Mouse (Mus musculus): ENCODE results near the gene Glp1r. TPM values are rescaled to one million over a fixed set of nuclear protein-coding genes. Genes with fewer than 3 reads are reported as not detected.

The Glp1r gene
- not detected for total RNA-seq (2022)

DNA sequence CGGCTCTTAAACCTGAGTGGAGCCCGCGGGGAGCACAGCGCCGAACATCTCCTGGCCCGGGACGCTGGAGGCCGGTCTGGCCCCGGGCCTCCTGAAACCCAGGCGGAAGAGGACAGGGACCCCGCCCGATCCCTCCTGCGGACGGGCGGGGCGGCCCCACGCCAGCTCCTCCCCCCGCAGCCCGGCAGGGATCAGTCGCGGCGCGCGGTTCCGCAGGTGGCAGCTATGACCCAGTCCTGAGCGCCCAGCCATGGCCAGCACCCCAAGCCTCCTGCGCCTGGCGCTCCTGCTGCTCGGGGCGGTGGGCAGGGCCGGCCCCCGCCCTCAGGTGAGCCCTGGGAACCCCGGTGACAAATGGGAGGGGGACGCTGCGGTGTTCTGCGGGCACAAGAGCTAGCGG lies at the start of gene Glp1r:
Gene Glp1r (plus strand): TSS at position 191 of the 400 bp plus-strand sequence.
- DNase-seq (ENCODE audit: low spot score in 2 of 2), result no peak

DNA sequence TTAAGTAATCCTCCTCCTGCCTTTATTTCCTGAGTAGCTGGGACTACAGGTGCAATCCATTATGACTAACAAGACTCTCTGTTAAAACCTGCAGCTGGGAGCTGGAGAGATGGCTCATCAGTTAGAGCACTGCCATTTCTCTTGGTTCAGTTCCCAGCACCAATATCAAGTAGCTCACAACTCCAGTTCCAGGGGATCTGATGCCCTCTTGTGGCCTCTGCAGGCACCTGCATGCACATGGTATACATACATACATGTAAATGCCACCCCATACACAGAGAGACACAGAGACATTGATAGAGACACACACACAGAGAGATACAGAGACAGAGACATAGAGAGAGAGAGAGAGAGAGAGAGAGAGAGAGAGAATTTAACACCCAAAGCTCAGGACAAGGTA lies 49.3 kb upstream of the Glp1r start:
- DNase-seq (ENCODE audit: low spot score in 2 of 2), result no peak

- no peak for DNase-seq (ENCODE audit: low spot score in 2 of 2)
Observed at GRCm38 (mm10) chr17:30857347-30857746, 44.3 kb upstream of the Glp1r start.

GRCm38 (mm10) chr17:30858586-30859259 lies 42.9 kb upstream of the Glp1r start:
- DNase-seq (ENCODE audit: low spot score in 2 of 2), result no peak

DNA sequence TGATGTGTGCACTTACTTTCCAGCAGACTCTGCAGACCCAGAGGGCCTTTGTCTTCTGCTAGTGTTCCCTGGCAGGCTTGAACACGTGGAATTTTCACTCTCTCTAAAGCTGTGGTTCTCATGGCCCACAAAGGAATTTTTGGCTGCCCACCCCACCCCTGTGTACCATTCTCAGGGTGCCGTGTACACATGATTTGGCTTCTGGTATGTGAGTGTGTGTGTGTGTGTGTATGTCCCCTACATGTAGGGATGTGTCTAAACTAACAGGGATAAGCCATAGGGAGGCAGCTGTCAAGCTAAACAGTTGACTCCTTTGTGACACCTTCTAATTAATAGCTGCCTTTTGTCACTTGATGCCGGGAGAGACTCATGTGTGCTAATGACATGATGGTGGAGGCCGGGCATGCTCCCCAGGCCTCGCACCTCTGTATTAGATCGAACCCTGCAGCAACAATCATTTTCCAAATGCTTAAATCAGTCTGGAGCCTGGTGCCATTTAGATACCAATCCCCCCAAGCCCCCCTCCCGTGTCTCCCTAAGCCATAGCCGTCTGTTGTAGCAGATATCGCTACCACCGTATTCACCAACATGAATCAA lies 41.5 kb upstream of the Glp1r start:
- no peak for DNase-seq (ENCODE audit: low spot score in 2 of 2)

DNA sequence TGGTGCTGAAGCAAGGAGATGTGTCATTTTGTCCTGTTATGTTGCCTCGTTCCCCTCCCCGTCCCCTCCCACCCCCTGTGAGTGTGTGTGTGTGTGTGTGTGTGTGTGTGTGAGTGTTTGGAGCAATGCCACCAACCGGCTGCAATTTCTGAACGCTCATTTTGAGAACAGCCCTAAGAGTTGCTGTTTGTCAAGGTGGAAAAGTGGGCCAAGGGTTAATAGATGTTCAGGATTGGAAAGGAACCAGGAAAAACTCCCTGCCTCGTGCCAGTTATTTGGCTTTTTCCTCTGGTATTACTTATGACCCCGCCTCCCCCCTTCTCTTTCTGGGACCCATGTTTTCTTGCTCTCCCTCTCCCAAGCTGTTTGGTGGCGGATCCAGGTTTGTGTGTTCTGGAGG lies 41.0 kb upstream of the Glp1r start:
- no peak for DNase-seq (ENCODE audit: low spot score in 2 of 2)

DNA sequence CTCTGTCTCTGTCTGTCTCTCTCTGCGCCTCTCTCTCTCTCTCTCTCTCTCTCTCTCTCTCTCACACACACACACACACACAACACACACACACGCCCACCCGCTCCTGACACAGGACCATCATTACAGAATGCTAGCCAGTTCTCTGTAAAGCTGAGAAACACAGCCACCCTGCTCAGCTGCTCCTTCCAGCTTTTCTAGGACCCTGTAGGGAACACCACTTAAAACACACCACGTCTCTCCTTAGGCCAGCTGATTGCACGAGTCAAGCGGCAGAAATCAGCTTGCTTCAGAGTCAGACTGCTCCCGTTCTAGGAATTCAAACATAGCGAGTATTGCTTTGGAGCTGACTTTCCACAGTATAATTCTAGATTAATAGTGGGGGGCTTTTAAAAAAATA lies 35.3 kb upstream of the Glp1r start:
- no peak for DNase-seq (ENCODE audit: low spot score in 2 of 2)

- no peak for DNase-seq (ENCODE audit: low spot score in 2 of 2)
Observed at GRCm38 (mm10) chr17:30866966-30867365, 34.7 kb upstream of the Glp1r start.

GRCm38 (mm10) chr17:30871040-30871439 lies 30.6 kb upstream of the Glp1r start:
- no peak for DNase-seq (ENCODE audit: low spot score in 2 of 2)

DNA sequence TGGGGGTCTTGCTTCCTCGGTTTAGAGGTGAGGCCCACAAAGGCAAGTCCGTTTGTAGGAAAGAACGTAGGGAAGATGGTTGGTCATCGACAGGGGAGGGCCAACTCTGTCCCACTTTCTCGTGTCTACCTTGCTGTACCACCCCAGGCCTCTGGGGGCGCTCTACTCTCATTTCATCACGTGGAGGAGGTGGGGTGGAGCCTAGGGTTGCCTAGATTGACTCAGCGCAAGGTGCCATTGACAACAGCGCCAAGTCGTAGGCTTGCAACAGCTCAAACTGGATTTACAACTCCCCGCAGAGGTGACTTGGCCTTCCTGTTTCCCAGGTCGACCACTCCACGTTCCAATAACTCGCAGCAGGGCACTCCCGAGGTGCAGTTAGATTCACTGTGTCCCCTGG lies 27.3 kb upstream of the Glp1r start:
- no peak for DNase-seq (ENCODE audit: low spot score in 2 of 2)

- no peak for DNase-seq (ENCODE audit: low spot score in 2 of 2)
Observed at GRCm38 (mm10) chr17:30877456-30877855, 24.2 kb upstream of the Glp1r start.

GRCm38 (mm10) chr17:30878626-30879025 lies 23.0 kb upstream of the Glp1r start:
- no peak for DNase-seq (ENCODE audit: low spot score in 2 of 2)

DNA sequence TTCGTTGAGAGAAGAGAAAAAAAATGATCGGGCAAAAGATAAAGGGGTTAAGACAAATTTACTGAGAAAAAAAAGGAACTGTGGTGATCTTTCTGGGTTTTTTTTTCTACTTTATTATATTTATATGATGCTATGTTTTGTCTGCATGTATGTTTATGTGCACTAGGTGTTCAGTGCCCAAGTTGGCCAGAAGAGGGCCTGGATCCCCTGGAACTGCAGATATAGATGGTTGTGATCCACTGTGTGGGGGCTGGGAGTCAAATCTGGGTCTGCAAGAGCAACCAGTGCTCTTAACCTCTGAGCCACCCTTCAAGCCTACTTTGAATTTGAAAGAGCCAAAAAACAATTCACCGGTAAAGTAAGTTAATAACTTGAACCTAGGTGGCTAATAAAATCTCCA lies 21.2 kb upstream of the Glp1r start:
- DNase-seq (ENCODE audit: low spot score in 2 of 2), result no peak

DNA sequence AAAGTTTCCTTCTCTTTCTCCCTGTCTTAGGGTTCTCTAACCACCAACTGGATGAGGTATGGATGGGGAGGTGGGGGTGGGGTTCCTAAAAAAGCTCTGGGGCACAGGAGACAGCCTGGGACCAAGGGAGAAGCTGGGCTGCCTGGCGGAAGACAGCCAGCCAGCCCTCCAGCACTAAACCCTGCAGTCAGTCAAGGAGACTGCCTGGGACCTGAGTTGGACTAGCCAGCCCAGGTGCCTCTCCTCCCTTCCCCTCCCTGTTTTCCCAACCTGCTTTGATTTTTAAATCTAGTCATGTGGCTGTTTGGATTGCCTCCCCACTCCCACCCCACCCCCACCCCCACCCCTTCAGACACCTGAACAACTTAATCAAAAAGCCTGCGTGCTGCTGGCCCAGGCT lies 20.6 kb upstream of the Glp1r start:
- no peak for DNase-seq (ENCODE audit: low spot score in 2 of 2)

- DNase-seq (ENCODE audit: low spot score in 2 of 2), result no peak
Observed at GRCm38 (mm10) chr17:30882206-30882605, 19.4 kb upstream of the Glp1r start.

- no peak for DNase-seq (ENCODE audit: low spot score in 2 of 2)
Observed at GRCm38 (mm10) chr17:30883534-30883933, 18.1 kb upstream of the Glp1r start.

DNA sequence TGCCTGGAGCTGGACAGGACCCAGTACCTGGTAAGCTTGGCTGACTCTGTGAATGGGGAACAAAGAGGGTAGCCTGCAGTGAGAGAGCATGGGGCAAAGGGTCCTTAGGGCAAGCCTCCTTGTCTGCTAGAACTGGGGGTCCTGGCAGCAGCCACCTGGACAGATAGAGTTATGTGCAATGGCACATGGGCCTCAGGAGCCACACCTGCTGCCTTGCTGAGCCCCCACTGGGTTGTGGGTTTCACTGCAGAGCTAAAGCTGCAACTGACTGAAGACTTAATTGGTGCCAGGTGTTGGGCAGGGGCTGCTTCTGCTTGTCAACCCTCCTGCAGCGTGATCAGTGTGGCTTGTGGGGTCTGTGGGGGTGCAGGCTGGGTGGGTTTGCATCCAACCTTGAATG lies 9.5 kb upstream of the Glp1r start:
- no peak for DNase-seq (ENCODE audit: low spot score in 2 of 2)

DNA sequence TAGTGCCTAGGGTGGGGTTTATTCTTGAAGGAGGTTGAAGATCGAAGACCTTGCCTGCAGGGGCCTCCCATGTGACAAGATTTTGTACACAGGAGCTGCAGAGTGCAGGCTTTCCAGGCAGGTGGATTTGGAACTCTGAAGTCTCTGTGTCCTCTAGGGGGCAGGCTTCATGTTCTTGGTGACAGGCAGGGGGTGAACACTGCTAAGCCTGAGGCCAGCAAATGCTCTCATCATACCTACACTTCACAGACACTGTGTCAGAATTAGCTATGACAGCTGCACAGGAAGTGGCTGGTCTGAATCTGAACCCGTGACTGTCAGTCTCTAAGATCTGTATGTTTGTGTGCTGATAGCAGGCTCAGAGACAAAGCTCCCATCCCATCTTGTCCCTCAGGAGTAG lies 8.9 kb upstream of the Glp1r start:
- DNase-seq (ENCODE audit: low spot score in 2 of 2), result no peak

- DNase-seq (ENCODE audit: low spot score in 2 of 2), result no peak
Observed at GRCm38 (mm10) chr17:30897075-30897474, 4.5 kb upstream of the Glp1r start.

DNA sequence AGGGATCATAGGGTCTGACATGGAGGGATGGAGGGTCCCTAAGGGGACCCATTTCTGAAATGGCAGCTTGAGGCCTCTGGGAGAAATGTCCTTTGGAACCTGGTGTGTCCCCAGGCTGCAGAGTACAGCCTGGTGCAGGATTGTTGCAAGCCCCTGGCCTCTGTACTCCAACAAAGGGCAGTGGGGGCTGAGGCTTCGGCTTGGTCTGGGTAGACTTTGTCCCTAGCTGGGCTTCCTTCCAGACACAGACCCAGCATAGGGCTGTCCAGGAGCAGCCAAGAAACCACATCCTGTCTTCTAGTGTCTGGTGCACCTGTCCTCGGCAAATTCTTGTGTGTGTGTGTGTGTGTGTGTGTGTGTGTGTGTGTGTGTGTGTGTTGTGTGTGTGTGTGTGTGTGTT lies 2.5 kb downstream of the Glp1r start:
- no peak for DNase-seq (ENCODE audit: low spot score in 2 of 2)

- no peak for DNase-seq (ENCODE audit: low spot score in 2 of 2)
Observed at GRCm38 (mm10) chr17:30907577-30907976, 6.0 kb downstream of the Glp1r start.

DNA sequence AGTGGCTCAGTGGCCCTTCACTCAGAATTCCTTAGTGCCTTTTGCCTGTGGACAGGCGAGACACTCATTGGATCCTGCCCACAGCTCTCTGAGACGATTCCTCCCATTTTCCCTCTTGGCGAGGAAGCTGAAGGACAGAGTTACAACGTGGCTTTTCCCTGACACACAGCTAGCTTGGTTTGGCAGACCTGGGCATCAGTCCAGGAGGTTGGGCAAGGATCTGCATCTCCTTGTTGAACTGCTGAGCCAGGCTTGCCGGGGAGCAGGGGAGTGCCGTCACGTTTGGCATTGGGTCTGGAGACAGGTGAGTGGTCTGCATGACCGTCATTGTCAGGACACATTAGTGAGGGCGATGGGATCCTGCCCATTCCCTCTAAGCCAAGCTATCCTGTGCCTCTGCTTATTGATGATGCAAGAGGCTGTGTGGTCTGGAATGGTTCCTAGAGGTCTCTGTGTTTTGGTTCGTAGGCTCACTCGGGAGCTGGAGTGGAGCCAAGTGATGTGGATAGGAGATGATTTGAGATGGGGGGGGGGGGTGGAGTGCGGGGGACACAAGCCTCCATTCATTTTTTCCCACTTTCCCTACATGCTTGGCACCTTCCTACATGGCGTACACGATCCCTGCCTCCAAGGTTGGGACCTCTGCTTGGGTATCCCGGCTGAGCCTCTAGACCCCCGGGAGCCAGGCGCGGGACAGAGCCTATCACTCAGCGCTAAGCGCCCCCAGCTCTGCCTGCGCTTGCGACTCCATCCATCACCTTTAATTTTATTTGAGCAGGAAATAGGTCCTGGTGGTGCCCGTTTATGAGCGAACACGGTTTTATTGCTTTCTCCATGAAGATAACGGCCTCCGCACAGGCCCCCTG lies 9.5 kb downstream of the Glp1r start:
- DNase-seq (ENCODE audit: low spot score in 2 of 2), result no peak

DNA sequence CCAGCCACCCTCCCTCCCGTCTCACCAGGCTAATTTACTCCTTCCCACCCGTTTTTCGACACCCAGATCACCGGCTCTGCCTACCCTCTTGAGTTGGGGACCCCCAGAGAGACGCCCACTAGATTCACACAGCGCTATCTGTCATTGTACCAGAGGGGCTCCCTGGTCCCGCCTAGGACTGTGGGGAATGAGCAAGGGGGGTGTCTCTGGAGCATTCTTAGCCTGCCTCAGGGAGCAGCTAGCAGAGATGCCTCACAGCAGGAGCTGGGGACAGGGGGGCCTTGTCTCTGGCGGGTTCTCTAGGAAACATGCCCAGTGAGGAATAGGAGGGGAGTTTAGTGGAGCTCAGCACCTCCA lies 10.1 kb downstream of the Glp1r start:
- no peak for DNase-seq (ENCODE audit: low spot score in 2 of 2)
